Mouse (Mus musculus): ENCODE data around the gene Oxa1l. TPM values are rescaled to one million over a fixed set of nuclear protein-coding genes. Genes with fewer than 3 reads are reported as not detected.
A peak's percentile ranks its signal among the peaks of the same experiment; 100 is the strongest.

Oxa1l gene
- total RNA-seq, 2 experiments from 2014 or later, result 49.1 to 54.6 TPM

- no peak overlapping the region for H3K4me3 ChIP-seq
- intact Hi-C loops (cut with DNase I), result no loop called here
- TF ChIP-seq CTCF (IDR thresholded peaks at IDR 0.05), result no peak
- no peak for DNase-seq
- H3K27ac ChIP-seq, result no peak overlapping the region
Measured at GRCm38 (mm10) chr14:54352314-54352713, 8.3 kb upstream of the Oxa1l start.

- no peak for TF ChIP-seq CTCF (IDR thresholded peaks at IDR 0.05)
- intact Hi-C loops (cut with DNase I), result no loop called here
Measured at GRCm38 (mm10) chr14:54354406-54354805, 6.2 kb upstream of the Oxa1l start.

GRCm38 (mm10) chr14:54363156-54363555, 2.5 kb downstream of the Oxa1l start:
- Histone ChIP-seq H3K4me3 (no peak overlapping the region), H3K27ac (no peak overlapping the region)
- no peak for DNase-seq
- intact Hi-C loops (cut with DNase I), result loop anchor here (5.0 to 10.0 kb wide), 2 partner anchors 64 to 152 kb away; partner anchors contain the start of genes Mrpl52 and Prmt5
- no peak for TF ChIP-seq CTCF (IDR thresholded peaks at IDR 0.05)

More at GRCm38 (mm10) chr14:54354406-54354805, 6.2 kb upstream of the Oxa1l start:
- Histone ChIP-seq H3K27ac (no peak overlapping the region), H3K4me3 (no peak overlapping the region)
- no peak for DNase-seq

GRCm38 (mm10) chr14:54365026-54365645, 4.5 kb downstream of the Oxa1l start:
- Histone ChIP-seq H3K4me3 (no peak overlapping the region), H3K27ac (no peak overlapping the region)
- TF ChIP-seq CTCF (IDR thresholded peaks at IDR 0.05), result no peak
- intact Hi-C loops (cut with DNase I), result loop anchor here (10.0 kb wide), 1 partner anchor 150 kb away; the partner anchor contains the start of gene Prmt5
- DNase-seq, result no peak

GRCm38 (mm10) chr14:54366581-54366980, 5.9 kb downstream of the Oxa1l start:
- TF ChIP-seq CTCF (IDR thresholded peaks at IDR 0.05), result no peak
- Histone ChIP-seq H3K27ac (no peak overlapping the region), H3K4me3 (no peak overlapping the region)
- peak; percentile 24 for DNase-seq
- intact Hi-C loops (cut with DNase I), result loop anchor here (10.0 kb wide), 1 partner anchor 148 kb away; the partner anchor contains the start of gene Prmt5

GRCm38 (mm10) chr14:54367429-54368060, 6.9 kb downstream of the Oxa1l start:
- intact Hi-C loops (cut with DNase I), result loop anchor here (10.0 kb wide), 1 partner anchor 147 kb away; the partner anchor contains the start of gene Prmt5
- no peak for TF ChIP-seq CTCF (IDR thresholded peaks at IDR 0.05)
- DNase-seq, result no peak
- H3K27ac ChIP-seq, result no peak overlapping the region
- H3K4me3 ChIP-seq, result no peak overlapping the region

GRCm38 (mm10) chr14:54369372-54369771, 8.7 kb downstream of the Oxa1l start:
- H3K4me3 ChIP-seq, result no peak overlapping the region
- no peak overlapping the region for H3K27ac ChIP-seq
- no peak for DNase-seq
- no peak for TF ChIP-seq CTCF (IDR thresholded peaks at IDR 0.05)
- intact Hi-C loops (cut with DNase I), result loop anchor here (10.0 kb wide), 1 partner anchor 145 kb away; the partner anchor contains the start of gene Prmt5

- no peak overlapping the region for H3K27ac ChIP-seq
- no peak for TF ChIP-seq CTCF (IDR thresholded peaks at IDR 0.05)
- H3K4me3 ChIP-seq, result no peak overlapping the region
- intact Hi-C loops (cut with DNase I), result no loop called here
- no peak for DNase-seq
Measured at GRCm38 (mm10) chr14:54370595-54370994, 10.0 kb downstream of the Oxa1l start.

- DNase-seq, result no peak
Measured at GRCm38 (mm10) chr14:54371460-54371859, 10.8 kb downstream of the Oxa1l start.

GRCm38 (mm10) chr14:54372923-54373322, 12.3 kb downstream of the Oxa1l start:
- Histone ChIP-seq H3K27ac (no peak overlapping the region), H3K4me3 (no peak overlapping the region)
- TF ChIP-seq CTCF (IDR thresholded peaks at IDR 0.05), result no peak
- DNase-seq, result no peak
- intact Hi-C loops (cut with DNase I), result no loop called here

More at GRCm38 (mm10) chr14:54371460-54371859, 10.8 kb downstream of the Oxa1l start:
- Histone ChIP-seq H3K27ac (no peak overlapping the region), H3K4me3 (no peak overlapping the region)
- intact Hi-C loops (cut with DNase I), result no loop called here
- TF ChIP-seq CTCF (IDR thresholded peaks at IDR 0.05), result no peak

GRCm38 (mm10) chr14:54375916-54376315, 15.3 kb downstream of the Oxa1l start:
- DNase-seq, result no peak
- TF ChIP-seq CTCF (IDR thresholded peaks at IDR 0.05), result peak; percentile 61
- H3K27ac ChIP-seq, result no peak overlapping the region
- H3K4me3 ChIP-seq, result no peak overlapping the region
- intact Hi-C loops (cut with DNase I), result loop anchor here (5.0 kb wide), 1 partner anchor 36 kb away; no protein-coding TSS in a partner anchor

- DNase-seq, result no peak
- intact Hi-C loops (cut with DNase I), result loop anchor here (5.0 kb wide), 1 partner anchor 35 kb away; no protein-coding TSS in a partner anchor
- H3K27ac ChIP-seq, result no peak overlapping the region
- TF ChIP-seq CTCF (IDR thresholded peaks at IDR 0.05), result no peak
- H3K4me3 ChIP-seq, result no peak overlapping the region
Measured at GRCm38 (mm10) chr14:54377166-54377565, 16.5 kb downstream of the Oxa1l start.

- Histone ChIP-seq H3K27ac (no peak overlapping the region), H3K4me3 (no peak overlapping the region)
- no peak for TF ChIP-seq CTCF (IDR thresholded peaks at IDR 0.05)
- no peak for DNase-seq
- intact Hi-C loops (cut with DNase I), result loop anchor here (5.0 kb wide), 1 partner anchor 33 kb away; no protein-coding TSS in a partner anchor
Measured at GRCm38 (mm10) chr14:54379571-54379970, 18.9 kb downstream of the Oxa1l start.
